Mouse (Mus musculus): ENCODE results near the gene Scd2.

DNA sequence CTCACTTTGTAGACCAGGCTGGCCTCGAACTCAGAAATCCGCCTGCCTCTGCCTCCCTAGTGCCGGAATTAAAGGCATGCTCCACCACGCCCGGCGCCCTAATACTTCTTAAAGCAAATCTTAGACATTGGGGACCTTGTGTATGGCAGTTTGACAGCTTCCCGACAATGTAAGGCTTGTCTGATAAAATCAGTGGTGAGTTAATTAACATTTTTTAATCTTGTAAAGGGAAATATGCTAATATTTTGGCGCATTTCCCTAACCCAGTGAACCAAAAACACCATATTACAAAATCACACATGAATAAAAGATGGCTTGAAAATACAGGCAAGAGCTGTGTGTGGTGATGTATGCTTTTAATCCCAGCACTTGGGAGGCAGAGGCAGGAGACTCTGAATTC, 7.9 kb upstream of the Scd2 start:
- TF ChIP-seq CTCF (IDR thresholded peaks at IDR 0.05; ENCODE audit: extremely low read depth, insufficient read depth, low read length) (no peak), POLR2A (IDR thresholded peaks at IDR 0.05; ENCODE audit: extremely low read depth, insufficient read depth, low read length) (no peak)
